Mouse (Mus musculus) cerebellum, adult 2 months (tissue): ENCODE measurements around the gene Acta2.

Source experiments
- CTCF ChIP-seq: fragments of 200-500 bp; IDR thresholded peaks from 2 replicates; pipeline ENCODE4 v1.5.1; 2011; ENCODE audit warnings: low read depth, mild to moderate bottlenecking, control low read depth, low read length, moderate library complexity, borderline replicate concordance; ENCODE audit not compliant: insufficient read depth
- POLR2A ChIP-seq: fragments of 200-500 bp; IDR thresholded peaks from 2 replicates; pipeline ENCODE4 v1.6.1; 2011; ENCODE audit warnings: low read length, control low read depth, borderline replicate concordance; ENCODE audit not compliant: insufficient read depth

DNA sequence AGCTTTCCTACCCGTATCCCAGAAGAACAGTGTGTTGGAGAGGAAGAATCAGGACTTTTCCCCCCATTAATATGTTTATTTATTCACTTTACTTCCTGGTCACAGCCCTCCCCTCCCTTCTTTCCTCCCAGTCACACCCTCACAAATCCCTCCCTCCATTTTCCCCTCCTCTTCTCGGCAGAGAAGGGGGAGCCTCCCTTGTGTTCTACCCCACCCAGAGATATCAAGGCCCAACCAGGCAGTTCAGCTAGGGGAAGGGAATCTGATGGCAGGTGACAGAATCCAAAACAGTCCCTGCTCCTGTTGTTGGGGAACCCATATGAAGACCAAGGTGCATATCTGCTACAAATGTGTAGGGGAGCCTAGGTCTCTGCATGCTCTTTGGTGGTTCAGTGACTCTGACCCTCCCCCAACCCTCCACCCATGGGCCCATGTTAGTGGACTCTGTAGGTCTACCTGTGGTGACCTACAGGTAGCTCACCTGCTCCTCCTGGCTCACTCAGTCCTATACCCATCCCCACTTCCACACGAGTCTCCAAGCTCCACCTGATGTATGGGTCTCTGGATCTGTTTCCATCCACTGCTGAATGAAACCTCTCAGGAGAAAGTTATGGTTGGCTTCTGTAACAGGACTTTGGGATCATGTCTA lies 34.5 kb downstream of the Acta2 start:
- TF ChIP-seq POLR2A = no peak
- no peak for TF ChIP-seq CTCF
